Mouse (Mus musculus) R1 (cell line): ENCODE measurements around the gene Abhd10.

Source experiments
- DNase-seq: peaks from one replicate; pipeline ENCODE4 v3.0.0-alpha.2; 2018; ENCODE audit warnings: low read depth, low spot score

Gene Abhd10

GRCm38 (mm10) chr16:45742615-45743476 is at the start of gene Abhd10:
TSS of gene Abhd10 (minus strand) at chr16:45742955.
- DNase-seq: peak; percentile 91

DNA sequence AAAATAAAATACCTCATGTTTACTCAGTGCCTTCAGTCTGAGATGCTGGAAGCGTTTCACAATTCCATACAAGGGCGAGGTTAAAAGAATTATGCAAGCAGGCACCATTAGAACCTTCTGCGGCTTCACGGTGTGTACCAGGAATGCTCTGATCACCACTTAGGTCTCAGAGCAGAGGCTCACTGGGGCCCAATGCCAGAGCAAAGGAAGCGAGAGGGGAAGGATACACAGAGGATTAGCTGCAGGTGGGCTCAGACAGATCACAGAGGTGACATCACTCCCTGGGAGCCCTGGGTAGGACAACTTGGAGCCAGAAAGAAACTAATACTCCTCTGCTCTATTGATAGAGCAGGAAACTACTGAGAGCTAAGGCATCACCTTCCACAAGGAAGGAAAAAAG is 48.5 kb upstream of the Abhd10 start:
- peak; percentile 19 for DNase-seq

DNA sequence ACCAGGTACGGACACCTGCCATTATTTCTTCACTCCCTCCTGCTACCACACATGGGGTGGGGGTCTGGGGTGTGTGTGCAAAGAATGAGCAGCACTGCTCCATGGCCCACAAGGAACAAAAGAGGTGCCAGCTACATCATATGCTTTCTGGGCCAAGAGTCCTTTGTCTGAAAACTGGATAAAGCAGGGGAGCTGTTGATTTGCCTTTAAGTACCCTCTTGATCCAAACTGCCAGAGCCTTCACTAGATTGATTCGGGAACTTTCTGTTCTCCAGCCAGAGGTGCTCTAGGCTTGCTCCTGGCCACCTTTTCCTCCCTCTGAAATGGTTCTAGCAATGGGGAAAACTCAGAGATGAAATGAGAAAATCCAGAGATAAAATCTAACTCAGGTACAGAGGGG is 46.6 kb upstream of the Abhd10 start:
- DNase-seq: no peak

DNA sequence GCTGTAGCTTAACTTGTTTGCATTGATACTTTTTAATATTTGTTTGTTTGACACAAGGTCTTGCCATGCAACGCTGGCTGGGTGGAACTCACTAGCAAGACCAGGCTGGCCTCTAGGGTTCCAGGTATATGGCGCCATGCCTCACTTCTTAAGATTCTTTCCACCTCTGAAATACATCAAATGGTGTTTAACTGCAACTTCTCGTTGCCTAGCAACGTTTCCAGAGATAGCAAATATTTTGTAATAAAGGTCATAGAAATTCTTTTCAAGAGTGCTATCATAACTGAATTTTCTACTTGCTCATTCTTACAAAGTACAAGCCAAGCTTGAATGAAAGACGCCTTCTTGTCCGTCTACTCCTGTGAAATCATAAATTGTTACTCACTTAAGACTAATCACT is 44.9 kb upstream of the Abhd10 start:
- DNase-seq: no peak

DNA sequence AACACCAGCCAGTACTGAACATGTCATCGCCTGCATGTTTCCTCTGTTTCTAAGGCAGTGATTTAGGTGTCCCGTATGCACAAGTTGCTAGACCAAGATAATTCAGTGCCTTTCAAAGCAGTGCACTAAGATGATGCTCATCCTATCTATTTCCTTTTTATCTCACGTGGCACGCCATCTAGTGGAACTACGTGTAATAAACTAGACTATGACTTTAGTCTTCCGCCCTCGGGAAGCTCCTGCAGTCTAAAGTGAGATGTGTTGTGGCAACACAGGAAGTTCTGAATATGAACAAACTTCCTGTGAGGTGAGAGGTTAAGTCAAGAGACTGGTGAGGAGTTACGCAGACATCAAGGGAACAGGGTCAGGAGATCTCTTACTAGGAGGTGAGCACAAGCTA is 43.9 kb upstream of the Abhd10 start:
- DNase-seq: peak; percentile 50

- DNase-seq: no peak
Measured at GRCm38 (mm10) chr16:45780001-45780400, 37.2 kb upstream of the Abhd10 start.

- no peak for DNase-seq
Measured at GRCm38 (mm10) chr16:45774813-45775212, 32.1 kb upstream of the Abhd10 start.

GRCm38 (mm10) chr16:45770914-45771313 is 28.2 kb upstream of the Abhd10 start:
- DNase-seq: no peak

DNA sequence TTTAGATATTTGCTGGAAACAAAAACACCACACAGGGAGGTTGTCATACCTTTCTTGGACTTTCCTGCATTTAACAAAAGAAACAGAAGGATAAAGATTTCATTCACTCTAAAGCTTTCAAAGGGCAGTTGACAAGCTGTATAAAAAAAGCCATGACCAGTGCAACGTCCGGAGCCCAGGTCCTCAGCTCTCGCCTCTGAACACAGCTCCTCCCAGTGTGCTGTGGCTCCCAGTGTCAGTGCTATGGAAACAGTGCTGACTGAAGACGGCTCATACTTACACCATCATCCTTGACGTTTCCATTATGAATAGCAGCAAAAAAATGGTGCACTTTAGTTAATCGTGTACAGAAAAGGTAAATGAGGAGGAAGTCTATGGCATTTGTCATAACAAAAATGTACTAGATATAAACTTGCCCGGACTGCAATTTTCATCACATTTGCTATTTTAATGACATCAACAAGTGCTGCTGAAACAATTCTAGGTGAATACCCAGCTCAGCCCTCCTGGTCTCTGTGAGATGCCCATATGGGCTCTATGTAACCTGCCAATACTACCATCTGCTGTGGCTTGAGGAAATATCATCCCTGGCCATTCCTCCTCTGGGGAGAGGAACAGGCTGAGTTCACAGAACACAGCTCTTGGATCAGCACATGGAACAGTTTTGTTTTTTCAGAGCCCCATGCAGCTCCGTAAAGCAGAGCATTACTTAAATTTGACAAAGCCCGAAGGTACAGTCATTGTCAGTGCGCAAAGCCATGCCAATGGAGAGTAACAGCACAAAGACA is 25.3 kb upstream of the Abhd10 start:
- DNase-seq: no peak

DNA sequence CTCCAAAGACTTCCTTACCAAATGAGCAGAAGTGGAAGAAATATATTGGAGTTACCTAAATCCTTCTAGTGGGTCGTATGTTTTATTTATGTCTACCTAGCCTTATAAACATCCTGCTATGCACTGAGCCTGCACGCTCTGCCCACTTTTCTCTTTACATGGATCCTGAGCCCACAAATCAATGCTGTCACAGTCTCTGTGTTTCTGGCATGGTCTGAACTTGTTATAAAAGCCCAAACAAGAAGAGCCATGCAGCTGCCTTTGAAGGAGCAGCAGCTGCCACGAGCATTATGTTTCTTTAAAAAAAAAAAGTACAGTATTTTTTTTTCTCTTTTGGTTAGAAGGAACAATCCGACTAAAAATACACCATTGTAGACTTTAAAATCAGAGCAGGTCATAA is 24.7 kb upstream of the Abhd10 start:
- no peak for DNase-seq

DNA sequence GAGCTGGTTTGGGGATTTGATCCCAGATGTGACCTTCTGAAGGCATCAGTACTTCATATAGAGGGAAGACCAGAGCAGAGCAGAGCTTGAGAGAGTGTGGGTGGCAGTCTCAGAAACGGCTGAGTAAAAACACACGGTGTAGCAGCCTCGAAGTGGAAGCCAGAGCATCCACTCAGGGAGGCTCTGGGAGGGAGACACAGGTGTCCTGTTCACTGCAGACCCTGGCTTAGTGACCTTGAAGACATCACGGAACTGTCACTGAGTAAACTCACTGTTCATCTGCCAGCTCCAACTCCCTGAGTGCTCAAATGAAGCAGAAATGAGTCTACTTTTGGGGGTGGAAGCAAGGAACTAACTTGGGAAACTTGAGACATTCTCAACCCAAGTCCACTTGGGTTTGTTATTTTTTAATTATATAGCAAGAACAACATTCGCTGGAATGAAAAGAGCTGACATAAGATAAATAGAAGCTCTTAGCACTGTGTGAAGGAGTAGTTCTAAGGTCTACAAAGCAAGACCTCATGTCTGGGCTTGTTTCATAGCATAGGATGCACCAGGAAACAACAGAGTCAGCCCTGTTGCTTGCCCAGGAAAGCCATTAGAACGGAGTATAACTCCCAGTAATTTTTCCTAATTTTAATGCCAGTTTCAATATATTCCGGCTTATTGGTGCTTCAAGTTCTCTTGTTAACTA is 23.2 kb upstream of the Abhd10 start:
- no peak for DNase-seq

- DNase-seq: no peak
Measured at GRCm38 (mm10) chr16:45765102-45765501, 22.3 kb upstream of the Abhd10 start.

DNA sequence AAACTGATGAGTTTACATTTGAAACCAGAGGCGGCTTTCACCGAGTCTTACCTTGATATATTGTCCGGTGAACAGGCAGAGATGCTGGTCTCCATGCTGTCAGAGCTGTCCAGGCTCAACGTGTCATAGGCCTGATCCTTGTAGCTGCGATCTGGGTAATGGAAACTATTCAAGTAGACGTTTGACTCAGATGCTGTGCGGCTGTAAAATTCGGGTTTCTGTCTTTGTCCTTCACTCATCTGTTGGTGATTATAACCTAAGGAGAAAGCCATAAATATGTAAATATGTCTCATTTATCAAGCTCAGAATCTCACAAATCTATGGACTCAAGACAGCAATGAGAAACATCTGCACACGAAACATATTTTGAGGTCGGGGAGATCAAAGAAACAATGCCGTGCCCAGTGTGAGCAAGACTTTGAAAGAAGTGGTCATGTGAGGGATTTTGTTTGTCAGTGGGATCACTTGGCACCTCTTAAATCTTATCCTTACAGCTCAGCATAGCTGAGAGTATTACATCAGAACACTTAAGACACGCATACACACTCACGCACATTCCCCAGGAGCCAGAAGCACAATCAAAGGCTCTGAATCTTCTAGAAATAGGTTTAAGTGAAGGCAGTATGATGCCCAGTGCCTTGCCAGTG is 20.2 kb upstream of the Abhd10 start:
- no peak for DNase-seq

DNA sequence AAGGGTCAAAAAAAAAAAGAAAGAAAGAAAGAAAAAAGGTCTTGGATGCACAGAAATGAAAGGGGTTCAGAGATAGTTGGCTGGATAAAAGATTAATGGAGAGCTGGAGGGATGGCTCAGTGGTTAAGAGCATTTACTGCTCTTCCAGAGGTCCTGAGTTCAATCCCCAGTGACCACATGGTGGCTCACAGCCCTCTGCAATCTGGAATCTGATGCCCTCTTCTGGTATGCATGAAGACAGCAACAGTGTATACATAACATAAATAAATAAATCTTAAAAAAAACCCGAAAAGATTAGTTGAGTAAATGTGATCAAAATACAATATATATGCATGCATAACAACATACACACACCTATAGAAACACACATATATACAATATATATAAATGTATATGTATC is 18.7 kb upstream of the Abhd10 start:
- DNase-seq: peak; percentile 16

DNA sequence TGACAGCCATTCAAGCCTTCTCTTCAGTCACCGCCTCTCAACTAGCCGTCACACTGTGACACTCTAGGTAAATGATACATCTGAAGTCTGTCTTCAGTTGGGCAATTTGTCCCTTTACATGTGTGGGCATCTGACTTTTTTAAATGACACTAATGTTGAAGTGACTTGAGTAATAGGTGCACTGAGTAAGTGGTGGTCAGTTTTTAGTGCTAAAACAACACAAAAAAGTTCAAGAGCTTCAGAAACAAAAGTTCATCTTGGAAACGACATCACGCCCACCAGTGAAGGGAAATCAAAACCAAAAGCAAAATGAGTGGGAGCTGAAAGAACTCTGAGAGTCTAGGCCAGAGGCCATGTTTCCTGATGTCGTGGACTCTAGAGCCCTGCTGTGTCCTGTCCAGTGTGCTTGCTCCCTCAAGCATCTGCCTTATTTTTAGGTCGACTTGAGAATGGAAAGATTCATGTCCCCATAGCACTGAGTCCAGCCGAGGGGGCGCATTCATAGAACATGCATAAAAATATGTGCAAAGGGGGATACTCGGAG is 16.0 kb upstream of the Abhd10 start:
- no peak for DNase-seq

GRCm38 (mm10) chr16:45757421-45758078 is 14.8 kb upstream of the Abhd10 start:
- DNase-seq: no peak

DNA sequence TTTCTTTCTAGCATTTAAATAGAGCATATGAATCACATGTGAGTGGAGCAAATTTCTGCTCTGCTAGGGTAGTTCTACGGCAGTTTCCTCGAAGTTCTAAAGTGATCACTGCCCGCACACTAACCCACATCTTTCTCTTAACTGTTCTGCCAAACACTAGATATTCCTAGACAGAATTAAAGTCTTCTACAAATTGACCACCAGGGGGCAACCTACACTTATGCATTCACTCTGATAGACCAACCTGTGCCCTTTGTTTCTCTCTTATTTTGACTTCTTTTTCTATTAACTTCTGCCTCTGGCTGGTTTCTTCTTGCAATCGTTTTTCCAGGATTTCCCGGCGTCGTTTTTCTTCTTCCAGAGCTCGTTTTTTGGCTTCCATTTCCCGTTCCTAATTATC is 14.1 kb upstream of the Abhd10 start:
- peak; percentile 72 for DNase-seq

DNA sequence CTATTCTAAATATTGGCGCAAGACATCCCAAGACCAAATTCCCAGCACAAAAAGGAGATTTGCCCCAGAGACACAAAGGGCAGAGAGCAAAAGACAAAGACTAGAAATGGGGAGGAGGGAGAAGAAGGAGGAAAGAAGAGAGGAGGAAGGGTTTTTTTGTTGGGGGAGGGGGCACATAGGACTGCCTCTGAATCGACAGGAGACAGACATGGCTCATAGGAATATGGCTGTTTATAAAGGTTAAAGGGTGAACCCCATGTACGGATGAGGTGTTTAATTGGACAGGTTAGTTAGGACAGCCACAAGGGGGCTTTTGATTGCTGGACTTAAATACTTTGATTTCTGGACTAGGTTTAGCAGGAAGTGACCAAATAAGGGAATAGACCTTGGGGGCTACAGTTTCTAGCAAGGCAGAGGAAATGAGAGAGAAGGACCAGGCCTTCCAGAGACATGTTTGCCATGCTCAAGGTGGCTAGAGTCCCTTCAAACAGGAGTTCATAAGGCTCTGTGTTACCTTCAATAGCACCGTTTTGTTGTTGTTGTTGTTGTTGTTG is 913 bp upstream of the Abhd10 start:
- peak; percentile 38 for DNase-seq

- no peak for DNase-seq
Measured at GRCm38 (mm10) chr16:45737880-45738279, 4.9 kb downstream of the Abhd10 start.

DNA sequence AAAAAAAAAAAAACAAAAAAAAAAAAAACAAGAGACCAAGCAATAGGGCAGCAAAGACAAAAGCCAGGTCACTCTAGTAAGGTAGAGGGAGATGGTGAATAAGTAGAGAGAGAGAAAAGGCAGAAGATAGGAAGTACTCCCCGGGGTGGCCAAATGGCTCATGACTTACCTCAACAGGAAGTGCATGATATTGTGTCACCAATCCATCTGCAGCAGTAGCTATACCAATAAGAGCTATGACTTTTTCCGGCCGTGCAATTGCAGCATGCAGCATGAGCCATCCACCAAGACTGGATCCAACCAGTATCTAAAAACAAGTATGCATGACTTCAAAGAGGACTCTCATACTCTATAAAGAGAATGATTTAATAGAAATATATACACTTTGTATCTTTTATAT is 6.0 kb downstream of the Abhd10 start:
- DNase-seq: no peak

DNA sequence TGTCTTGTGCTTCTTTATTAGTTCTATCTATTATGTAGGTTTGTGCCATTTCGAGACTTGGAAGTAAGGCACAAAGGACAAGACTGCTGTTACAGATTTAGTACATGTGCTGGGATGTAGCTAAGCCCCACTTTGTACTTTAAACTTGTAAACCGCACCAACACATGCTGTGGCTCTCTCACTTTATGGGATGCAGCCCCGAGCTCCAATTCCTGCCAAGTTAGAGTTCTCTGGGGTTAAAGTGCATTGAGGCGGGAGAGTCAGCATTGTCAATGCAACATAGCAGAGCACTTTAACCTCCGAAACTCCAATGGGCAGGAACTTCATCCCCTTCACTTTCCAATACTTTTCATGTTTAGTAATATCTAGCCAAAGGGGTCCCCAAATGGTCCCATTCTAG is 13.6 kb downstream of the Abhd10 start:
- no peak for DNase-seq
